Mouse (Mus musculus): Measurements from ENCODE around the gene Wbp1l. TPM values are rescaled to one million over a fixed set of nuclear protein-coding genes. Genes with fewer than 3 reads are reported as not detected.
A peak's percentile ranks its signal among the peaks of the same experiment; 100 is the strongest.

The Wbp1l gene
- polyA plus RNA-seq, 1 experiment from 2014 or later, result 52.3 TPM

DNA sequence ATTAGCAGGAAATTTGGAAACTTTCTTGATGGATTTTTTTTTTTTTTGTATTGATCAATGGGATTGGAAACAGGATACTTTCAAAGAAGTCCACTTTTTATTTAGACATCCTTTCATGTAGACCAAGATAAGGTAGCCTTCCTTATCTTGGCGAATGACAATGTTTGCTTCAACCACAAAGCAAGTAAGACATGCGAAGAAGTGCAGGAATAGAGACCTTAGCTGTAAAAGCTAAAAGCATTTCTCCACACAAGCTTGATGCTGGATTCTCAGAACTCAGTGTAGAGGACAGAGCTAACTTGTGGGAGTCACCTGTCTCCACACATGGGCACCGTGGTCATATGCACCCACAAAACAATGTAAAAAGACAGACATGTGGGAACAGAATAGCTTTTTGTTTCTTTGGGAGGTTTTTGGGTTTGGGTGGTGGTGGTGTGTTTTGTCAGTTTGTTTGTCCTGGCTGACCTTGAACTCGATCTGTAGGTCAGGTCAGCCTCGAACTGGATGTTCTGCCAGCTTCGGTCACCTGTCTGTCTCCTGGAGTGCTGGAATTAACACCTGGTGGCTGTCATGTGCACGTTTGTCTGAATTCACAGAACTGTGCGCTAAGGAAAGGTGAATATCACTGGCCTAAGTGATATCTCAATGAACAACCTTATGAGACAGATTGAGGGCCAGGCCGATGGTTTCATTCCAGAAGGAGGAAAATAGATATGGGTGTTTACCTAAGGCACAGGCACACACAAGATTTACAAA, 107.8 kb downstream of the Wbp1l start:
- Histone ChIP-seq H3K9me3 (replicated peaks) (no peaks in the 10 kb centered on the region), H3K36me3 (peaks cover 12% of the 10 kb centered on the region), H3K27ac (peak overlapping the region; percentile 88), H3K4me3 (peak overlapping the region; percentile 72), H3K4me1 (peaks cover 17% of the 10 kb centered on the region), H3K27me3 (ENCODE audit: low read depth, poor library complexity, severe bottlenecking) (peaks cover 9% of the 10 kb centered on the region; the same call in 1 of the 2 replicates)
- DNase-seq (ENCODE audit: low spot score), result no peak
- 84% methylated on average over 9 of the region's 9 CpGs for WGBS

Other genes with a start within 250 kb of the Wbp1l start
- 1.3 and 1.8 TPM in 2 replicates for gene 2310034G01Rik, start 248.8 kb upstream of the Wbp1l start, polyA plus RNA-seq (2016; fragmentation: Nextera tagmentation; extraction: Ambion mirVana)
- 159 and 168 TPM in 2 replicates for gene Actr1a, start 203.3 kb upstream of the Wbp1l start, polyA plus RNA-seq (2016; fragmentation: Nextera tagmentation; extraction: Ambion mirVana)
- 53.8 and 58.5 TPM in 2 replicates for gene Sufu, start 202.2 kb upstream of the Wbp1l start, polyA plus RNA-seq (2016; fragmentation: Nextera tagmentation; extraction: Ambion mirVana)
- 13.0 and 15.2 TPM in 2 replicates for gene Trim8, start 97.4 kb upstream of the Wbp1l start, polyA plus RNA-seq (2016; fragmentation: Nextera tagmentation; extraction: Ambion mirVana)
- 164 and 173 TPM in 2 replicates for gene Arl3, start 25.9 kb upstream of the Wbp1l start, polyA plus RNA-seq (2016; fragmentation: Nextera tagmentation; extraction: Ambion mirVana)
- gene Sfxn2, start 25.7 kb upstream of the Wbp1l start, polyA plus RNA-seq (2016; fragmentation: Nextera tagmentation; extraction: Ambion mirVana), result 19.0 and 21.7 TPM in 2 replicates
- not detected in 2 replicates for gene Cyp17a1, start 74.1 kb downstream of the Wbp1l start, polyA plus RNA-seq (2016; fragmentation: Nextera tagmentation; extraction: Ambion mirVana)
- 11.0 and 12.7 TPM in 2 replicates for gene Borcs7, start 90.8 kb downstream of the Wbp1l start, polyA plus RNA-seq (2016; fragmentation: Nextera tagmentation; extraction: Ambion mirVana)
- gene As3mt, start 108.4 kb downstream of the Wbp1l start, polyA plus RNA-seq (2016; fragmentation: Nextera tagmentation; extraction: Ambion mirVana), result 29.7 and 31.4 TPM in 2 replicates
- 1.5 and 1.6 TPM in 2 replicates for gene Cnnm2, start 162.5 kb downstream of the Wbp1l start, polyA plus RNA-seq (2016; fragmentation: Nextera tagmentation; extraction: Ambion mirVana)